Mouse (Mus musculus): ENCODE measurements at regions not wholly inside any gene's neighbourhood (a gene's known extent, or its start where the extent isn't known, plus 50 kb on each side); places are given as distances from the start of the nearest gene placed in this dataset.

DNA sequence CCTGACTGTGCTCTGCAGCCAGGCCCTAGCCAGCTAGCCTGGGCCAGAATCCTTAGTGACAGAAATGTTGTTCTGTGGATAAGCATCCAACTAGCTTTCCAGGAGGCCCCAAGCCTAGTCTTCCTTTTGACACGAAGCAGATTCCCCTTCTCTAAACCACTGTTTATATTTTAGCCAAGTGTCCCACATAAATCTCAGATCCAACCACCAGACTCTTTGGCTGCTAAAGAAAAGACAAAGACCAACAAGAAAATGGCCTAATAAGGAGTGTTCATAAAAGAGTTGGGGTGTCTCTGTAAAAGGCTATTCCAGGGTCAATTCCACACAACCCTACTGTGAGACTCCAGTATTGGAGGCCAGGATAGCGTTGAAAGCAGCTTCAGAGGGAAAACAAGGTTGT lies 173.6 kb downstream of the Rpl10-ps3 start:
- TF ChIP-seq POLR2A (IDR thresholded peaks at IDR 0.05; ENCODE audit: control insufficient read depth in 1 of 2, insufficient read depth in 1 of 2, low read depth in 1 of 2, low read length in 2 of 2, poor library complexity in 1 of 2) (no peak), USF1 (IDR thresholded peaks at IDR 0.05; ENCODE audit: low read depth, low read length) (no peak), TCF12 (IDR thresholded peaks at IDR 0.05; ENCODE audit: low read depth, low read length) (no peak), CTCF (IDR thresholded peaks at IDR 0.05 in 2 of 3, conservative IDR thresholded peaks at IDR 0.05 in 1 of 3; ENCODE audit: control insufficient read depth in 1 of 3, insufficient read depth in 1 of 3, low read depth in 2 of 3, low read length in 3 of 3, poor library complexity in 1 of 3, severe bottlenecking in 1 of 3) (no peak)

Data from MEL (cell line).